Mouse (Mus musculus) intestine, embryonic 15.5 days (tissue): ENCODE data around the gene Gphb5. TPM values are rescaled to one million over a fixed set of nuclear protein-coding genes. Genes with fewer than 3 reads are reported as not detected.

ENCODE experiments used
- ATAC-seq: fragments of 200-750 bp; cut with Nextera tagmentation; 2 replicates; pipeline ENCODE4 v1.8.0; 2017; ENCODE audit warnings: moderate TSS enrichment, moderate library complexity
- H3K27ac ChIP-seq: fragments of 300-500 bp; sonication (generic); 2 replicates; pipeline ENCODE4 v1.5.1; 2015; ENCODE audit warnings: mild to moderate bottlenecking, inconsistent platforms
- H3K27me3 ChIP-seq: fragments of 300-500 bp; sonication (generic); replicated peaks from 2 replicates; pipeline ENCODE4 v1.6.1; 2015; ENCODE audit warnings: inconsistent platforms
- H3K36me3 ChIP-seq: fragments of 300-500 bp; sonication (generic); 2 replicates; pipeline ENCODE4 v1.6.1; 2015; ENCODE audit warnings: inconsistent platforms
- H3K4me1 ChIP-seq: fragments of 300-500 bp; sonication (generic); replicated peaks from 2 replicates; pipeline ENCODE4 v1.6.1; 2015; ENCODE audit warnings: inconsistent platforms
- H3K4me2 ChIP-seq: fragments of 300-500 bp; sonication (generic); replicated peaks from 2 replicates; pipeline ENCODE4 v1.6.1; 2015; ENCODE audit warnings: mild to moderate bottlenecking, inconsistent platforms
- H3K4me3 ChIP-seq: fragments of 300-500 bp; sonication (generic); replicated peaks from 2 replicates; pipeline ENCODE4 v1.5.1; 2015; ENCODE audit warnings: inconsistent platforms
- H3K9ac ChIP-seq: fragments of 300-500 bp; sonication (generic); 2 replicates; pipeline ENCODE4 v1.6.1; 2015; ENCODE audit warnings: inconsistent platforms
- H3K9me3 ChIP-seq: fragments of 300-500 bp; sonication (generic); 2 replicates; pipeline ENCODE4 v1.6.1; 2016; ENCODE audit warnings: inconsistent platforms
- WGBS: fragments of 180-500 bp; shearing (Covaris S2); methylation state at CpG from one replicate; pipeline ENCODE4 v1.1.7; 2015; 5-methylcytosine and 5-hydroxymethylcytosine counted together
- polyA plus RNA-seq: library from polyadenylated mRNA; unstranded; fragments of >200 nt; fragmentation: Nextera tagmentation; extraction: Ambion mirVana; gene quantifications from 2 replicates; pipeline ENCODE4 v1.2.1, GENCODE M21; 2015

Gene Gphb5
- polyA plus RNA-seq: not detected in 2 replicates

DNA sequence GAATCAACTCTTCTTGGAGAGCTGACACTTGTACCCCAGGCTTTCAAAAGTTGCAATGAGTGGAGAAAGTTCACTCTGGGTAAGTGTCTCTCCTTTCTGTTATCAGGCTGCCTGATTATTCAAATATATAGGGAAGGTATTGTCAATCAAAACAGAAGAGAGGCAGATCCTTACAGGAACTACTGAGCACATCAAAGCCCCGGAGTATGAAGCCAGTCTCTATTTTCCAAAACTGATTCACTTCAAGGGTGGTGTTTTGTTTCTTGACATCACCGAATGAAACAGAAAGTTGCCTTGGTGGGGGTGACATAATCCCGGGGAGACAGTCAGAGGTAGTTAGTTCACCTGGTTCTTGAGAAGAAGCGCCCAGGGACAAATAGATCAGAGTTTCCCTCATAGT is at the start of gene Gphb5:
Gphb5 (minus strand) TSS at position 101 of the 400 bp plus-strand sequence.
- H3K4me3 ChIP-seq: no peak within 1 kb of the TSS
- no peaks in the 10 kb centered on the region for H3K36me3 ChIP-seq
- H3K4me2 ChIP-seq: no peak within 1 kb of the TSS
- no peak within 1 kb of the TSS for H3K9ac ChIP-seq
- H3K27ac ChIP-seq: no peak within 1 kb of the TSS
- no peaks in the 10 kb centered on the region for H3K4me1 ChIP-seq
- WGBS: 91% methylated on average over 4 of the region's 4 CpGs
- H3K27me3 ChIP-seq: no peaks in the 10 kb centered on the region
- H3K9me3 ChIP-seq: no peaks in the 10 kb centered on the region
- ATAC-seq: no peak

DNA sequence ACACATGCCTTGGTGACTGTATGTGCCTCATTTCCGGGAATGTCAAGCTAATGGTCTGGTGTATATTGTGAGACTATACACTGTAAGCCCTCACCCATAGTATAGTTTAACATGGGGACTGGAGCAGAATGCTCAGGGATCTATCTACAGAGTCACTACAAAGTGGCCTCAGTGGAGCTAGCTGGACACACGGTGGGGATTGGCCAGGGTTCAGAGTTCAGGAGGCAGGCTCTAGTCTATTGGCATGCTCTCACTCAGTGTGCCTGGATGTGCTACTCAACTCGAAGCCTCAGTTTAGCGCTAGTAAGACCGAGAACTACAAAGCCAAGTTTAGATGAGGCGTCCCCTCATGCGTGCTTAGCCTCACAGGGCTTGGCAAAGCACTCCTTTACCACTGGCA is 49.6 kb upstream of the Gphb5 start:
- Histone ChIP-seq H3K9ac (no peak overlapping the region), H3K9me3 (no peaks in the 10 kb centered on the region), H3K27me3 (no peaks in the 10 kb centered on the region), H3K27ac (no peak overlapping the region), H3K4me3 (no peak overlapping the region), H3K36me3 (no peaks in the 10 kb centered on the region), H3K4me2 (no peak overlapping the region), H3K4me1 (no peaks in the 10 kb centered on the region)
- no peak for ATAC-seq
- WGBS: 86% methylated on average over 7 of the region's 7 CpGs

DNA sequence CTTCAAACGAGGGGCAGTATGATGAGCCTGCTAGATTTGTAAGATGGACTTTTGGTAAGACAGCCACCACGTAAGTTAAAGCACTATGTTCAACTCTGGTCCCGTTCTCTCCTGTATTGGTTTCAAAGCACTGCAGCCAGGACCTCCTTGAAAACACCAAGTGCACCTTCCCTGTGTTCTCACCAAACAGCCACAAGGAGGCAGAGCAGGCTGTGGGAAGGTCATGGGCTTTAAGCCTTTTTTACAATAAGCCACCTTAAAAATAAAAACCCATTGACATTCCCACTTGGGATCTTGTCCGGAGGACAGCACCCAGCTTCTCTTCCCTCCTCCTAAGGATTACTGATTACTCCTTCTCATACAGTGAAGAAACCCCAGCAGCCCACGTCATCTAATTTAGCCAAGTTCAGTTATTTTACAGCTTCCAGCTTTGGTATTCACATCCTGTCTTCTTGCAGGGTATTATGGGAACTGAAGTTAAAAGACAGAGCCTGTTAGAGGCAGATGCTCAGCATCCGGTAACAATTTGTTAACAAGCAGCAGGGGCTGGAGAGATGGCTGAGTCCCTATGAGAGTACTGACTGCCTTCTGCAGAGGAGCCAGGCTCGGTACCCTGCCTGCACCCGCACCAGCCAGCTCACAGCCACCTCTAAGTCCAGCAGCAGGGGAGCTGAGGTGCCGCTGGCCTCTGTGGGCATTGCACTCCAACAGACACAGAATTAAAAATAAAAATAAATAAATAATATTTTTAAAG is 47.6 kb upstream of the Gphb5 start:
- no peak overlapping the region for H3K27ac ChIP-seq
- H3K36me3 ChIP-seq: 0 out of 2 replicates have a peak, but pooled peaks cover 5% of the 10 kb centered on the region
- no peak overlapping the region for H3K4me3 ChIP-seq
- no peaks in the 10 kb centered on the region for H3K9me3 ChIP-seq
- WGBS: 75% methylated on average over 9 of the region's 9 CpGs
- no peaks in the 10 kb centered on the region for H3K4me1 ChIP-seq
- H3K4me2 ChIP-seq: no peak overlapping the region
- no peak overlapping the region for H3K9ac ChIP-seq
- no peak for ATAC-seq
- H3K27me3 ChIP-seq: no peaks in the 10 kb centered on the region

DNA sequence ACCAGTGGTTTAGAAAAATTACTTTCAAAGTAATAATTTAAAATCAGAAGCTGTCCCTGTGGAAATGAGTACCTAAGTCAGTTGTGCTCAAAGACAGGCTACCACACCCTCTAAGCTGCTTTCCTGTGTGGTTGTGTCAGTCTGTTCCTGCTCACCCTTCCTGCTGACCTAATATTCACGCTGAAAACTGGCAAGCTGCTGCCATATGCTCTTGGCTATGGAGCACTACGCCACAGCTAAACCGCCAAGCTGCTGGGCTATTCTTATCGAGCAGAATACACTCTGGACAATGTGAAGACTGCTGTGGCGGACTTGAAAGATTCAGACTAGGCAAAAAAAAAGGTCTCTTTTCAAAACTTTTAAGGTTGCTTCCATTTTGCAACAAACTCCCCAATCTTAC is 44.0 kb upstream of the Gphb5 start:
- Histone ChIP-seq H3K9ac (no peak overlapping the region), H3K36me3 (0 out of 2 replicates have a peak, but pooled peaks cover 11% of the 10 kb centered on the region), H3K4me3 (no peak overlapping the region), H3K27ac (no peak overlapping the region), H3K27me3 (no peaks in the 10 kb centered on the region), H3K4me2 (no peak overlapping the region), H3K9me3 (no peaks in the 10 kb centered on the region), H3K4me1 (no peaks in the 10 kb centered on the region)
- 91% methylated on average over 5 of the region's 5 CpGs for WGBS
- no peak for ATAC-seq

DNA sequence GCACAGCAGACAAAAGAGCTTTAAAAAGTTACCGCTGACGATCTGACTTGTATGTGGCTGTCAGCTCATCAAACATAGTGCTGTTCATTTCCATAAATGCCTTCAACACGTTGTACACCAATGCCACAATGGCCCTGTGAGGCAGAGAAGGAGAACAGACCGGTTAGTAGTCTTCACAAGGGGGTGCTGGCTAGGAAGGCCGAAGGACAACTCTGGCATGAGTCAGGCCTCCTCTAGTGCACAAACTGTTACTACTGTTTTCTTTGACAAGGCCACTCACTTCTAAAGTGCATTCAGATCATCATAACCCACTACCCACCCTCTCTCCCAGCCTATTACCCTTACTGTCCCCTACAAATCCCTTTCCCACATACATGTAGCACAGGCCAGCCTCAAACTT is 43.1 kb upstream of the Gphb5 start:
- Histone ChIP-seq H3K27ac (no peak overlapping the region), H3K36me3 (0 out of 2 replicates have a peak, but pooled peaks cover 11% of the 10 kb centered on the region), H3K4me3 (no peak overlapping the region), H3K4me2 (no peak overlapping the region), H3K9me3 (no peaks in the 10 kb centered on the region), H3K27me3 (no peaks in the 10 kb centered on the region), H3K9ac (no peak overlapping the region), H3K4me1 (no peaks in the 10 kb centered on the region)
- 94% methylated on average over 5 of the region's 5 CpGs for WGBS
- ATAC-seq: no peak

DNA sequence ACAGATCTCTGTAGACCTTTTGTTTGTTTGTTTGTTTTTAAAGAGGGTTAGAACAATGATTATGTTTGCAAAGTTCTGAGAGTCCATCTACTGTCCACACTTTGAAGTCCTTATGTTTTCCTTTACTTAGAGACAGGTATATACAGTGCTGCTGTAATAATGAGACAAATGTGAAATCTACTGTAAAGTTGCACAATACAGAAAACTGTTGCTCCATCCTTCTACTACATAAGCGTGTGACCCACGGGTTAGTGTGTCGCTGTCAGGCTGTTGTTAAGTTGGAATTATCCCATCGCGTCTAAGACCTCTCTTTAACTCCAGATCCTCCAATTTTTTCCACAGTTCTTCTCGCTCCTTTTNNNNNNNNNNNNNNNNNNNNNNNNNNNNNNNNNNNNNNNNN is 36.9 kb upstream of the Gphb5 start:
- 95% methylated on average over 6 of the region's 6 CpGs for WGBS
- Histone ChIP-seq H3K4me2 (no peak overlapping the region), H3K27me3 (no peaks in the 10 kb centered on the region), H3K9ac (no peak overlapping the region), H3K27ac (no peak overlapping the region), H3K9me3 (no peaks in the 10 kb centered on the region), H3K36me3 (peaks cover 14% of the 10 kb centered on the region; the same call in 1 of the 2 replicates), H3K4me3 (no peak overlapping the region), H3K4me1 (0 out of 2 replicates have a peak, but pooled peaks cover 4% of the 10 kb centered on the region)
- no peak for ATAC-seq

DNA sequence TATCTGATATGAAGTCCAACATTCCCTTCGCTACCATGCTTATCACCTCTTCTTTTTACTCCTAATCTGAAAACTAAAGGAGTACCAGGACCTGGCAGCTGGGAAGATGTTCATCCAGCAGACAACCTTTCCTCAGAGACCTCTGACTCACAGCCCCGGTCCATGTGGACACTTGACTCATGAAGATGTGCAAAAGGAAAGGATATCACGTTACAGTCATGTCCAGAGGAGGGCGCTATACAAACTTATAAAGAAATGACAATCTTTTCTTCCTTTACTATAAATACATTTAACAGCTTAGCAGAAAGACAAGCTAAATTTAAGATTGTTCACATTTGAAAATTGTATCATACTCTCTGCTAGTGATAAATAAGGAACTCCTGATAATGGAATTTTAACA is 36.4 kb upstream of the Gphb5 start:
- no peak for ATAC-seq
- H3K4me3 ChIP-seq: no peak overlapping the region
- no peak overlapping the region for H3K27ac ChIP-seq
- no peaks in the 10 kb centered on the region for H3K9me3 ChIP-seq
- H3K36me3 ChIP-seq: peaks cover 12% of the 10 kb centered on the region; the same call in 1 of the 2 replicates
- 0 out of 2 replicates have a peak, but pooled peaks cover 4% of the 10 kb centered on the region for H3K4me1 ChIP-seq
- 81% methylated on average over 4 of the region's 4 CpGs for WGBS
- H3K4me2 ChIP-seq: no peak overlapping the region
- H3K27me3 ChIP-seq: no peaks in the 10 kb centered on the region
- no peak overlapping the region for H3K9ac ChIP-seq

DNA sequence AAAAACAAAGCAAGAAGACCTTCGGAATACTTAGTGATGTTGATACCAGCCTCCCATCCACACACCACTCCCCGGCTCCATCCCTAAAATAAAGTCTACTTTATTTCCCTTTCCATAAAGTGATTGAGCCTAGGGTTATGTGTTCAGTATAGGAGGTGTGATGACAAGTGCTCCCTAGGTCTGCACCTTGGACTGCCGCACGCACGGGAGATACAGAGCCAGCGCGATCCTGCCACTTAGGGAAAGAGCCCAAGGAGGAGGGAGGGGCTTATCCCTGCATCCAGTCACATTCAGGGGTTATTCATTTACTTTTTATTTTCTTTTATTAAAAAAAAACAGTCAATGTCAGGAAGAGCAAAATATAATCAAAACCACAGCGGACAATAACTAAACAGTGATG is 34.0 kb upstream of the Gphb5 start:
- Histone ChIP-seq H3K4me3 (no peak overlapping the region), H3K4me1 (0 out of 2 replicates have a peak, but pooled peaks cover 4% of the 10 kb centered on the region), H3K9ac (no peak overlapping the region), H3K27ac (no peak overlapping the region), H3K4me2 (no peak overlapping the region), H3K9me3 (no peaks in the 10 kb centered on the region), H3K27me3 (no peaks in the 10 kb centered on the region), H3K36me3 (peaks cover 12% of the 10 kb centered on the region; the same call in 1 of the 2 replicates)
- 0 out of 2 replicates have a peak, but pooled peaks have one; percentile 28 for ATAC-seq
- 94% methylated on average over 8 of the region's 8 CpGs for WGBS

DNA sequence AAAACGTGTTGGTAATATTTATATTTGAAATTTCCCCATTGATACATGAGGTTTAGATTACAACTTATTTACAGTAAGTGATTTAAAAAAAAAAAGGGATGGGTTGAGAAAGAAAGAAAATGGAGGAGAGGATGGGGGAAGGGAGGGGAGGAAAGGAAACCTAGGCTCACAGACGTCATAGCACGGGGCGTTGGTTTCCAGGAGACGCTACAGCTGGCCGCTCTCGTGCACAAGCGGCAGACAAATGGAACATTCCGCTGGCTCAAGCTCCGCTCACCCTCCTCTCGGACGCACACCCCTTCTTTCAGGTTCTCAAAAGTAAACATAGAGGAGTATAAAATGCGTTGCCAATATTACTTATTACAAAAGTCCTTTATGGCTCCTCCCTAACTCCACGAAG is 33.4 kb upstream of the Gphb5 start:
- no peak overlapping the region; the same call in 1 of the 2 replicates for H3K4me2 ChIP-seq
- H3K9ac ChIP-seq: no peak overlapping the region
- H3K4me1 ChIP-seq: 0 out of 2 replicates have a peak, but pooled peaks cover 4% of the 10 kb centered on the region
- ATAC-seq: peak; percentile 43; the same call in 1 of the 2 replicates
- 48% methylated on average over 14 of the region's 14 CpGs for WGBS
- no peak overlapping the region for H3K4me3 ChIP-seq
- no peaks in the 10 kb centered on the region for H3K9me3 ChIP-seq
- peaks cover 12% of the 10 kb centered on the region; the same call in 1 of the 2 replicates for H3K36me3 ChIP-seq
- no peaks in the 10 kb centered on the region for H3K27me3 ChIP-seq
- no peak overlapping the region for H3K27ac ChIP-seq

DNA sequence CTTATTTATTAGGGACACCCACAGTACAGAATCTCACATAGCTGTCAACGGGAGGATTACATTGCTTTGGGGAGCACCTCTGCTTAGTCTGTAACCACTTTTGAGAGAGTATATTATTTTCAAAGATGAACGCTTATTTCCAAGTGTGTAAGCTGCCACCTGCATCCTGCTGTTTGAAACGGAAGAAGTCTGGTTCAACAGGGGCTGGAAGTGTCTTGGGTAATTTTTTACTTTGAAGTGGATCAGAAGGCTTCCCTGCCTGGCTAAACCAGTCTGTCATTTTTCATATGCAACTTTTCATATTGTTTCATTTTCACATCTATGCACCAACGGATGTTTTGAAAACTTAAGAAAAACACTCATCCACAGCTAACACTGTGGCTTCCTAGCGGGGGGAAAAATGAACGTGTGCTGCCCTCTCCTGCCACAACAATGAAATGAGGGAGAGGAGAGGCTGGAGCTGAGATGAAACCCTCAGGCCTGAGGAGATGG is 32.9 kb upstream of the Gphb5 start:
- Histone ChIP-seq H3K27ac (no peak overlapping the region), H3K4me1 (0 out of 2 replicates have a peak, but pooled peaks cover 4% of the 10 kb centered on the region), H3K4me3 (no peak overlapping the region), H3K9me3 (no peaks in the 10 kb centered on the region), H3K27me3 (no peaks in the 10 kb centered on the region), H3K36me3 (peaks cover 12% of the 10 kb centered on the region; the same call in 1 of the 2 replicates), H3K4me2 (no peak overlapping the region), H3K9ac (no peak overlapping the region)
- no peak for ATAC-seq
- WGBS: 56% methylated on average over 6 of the region's 6 CpGs

DNA sequence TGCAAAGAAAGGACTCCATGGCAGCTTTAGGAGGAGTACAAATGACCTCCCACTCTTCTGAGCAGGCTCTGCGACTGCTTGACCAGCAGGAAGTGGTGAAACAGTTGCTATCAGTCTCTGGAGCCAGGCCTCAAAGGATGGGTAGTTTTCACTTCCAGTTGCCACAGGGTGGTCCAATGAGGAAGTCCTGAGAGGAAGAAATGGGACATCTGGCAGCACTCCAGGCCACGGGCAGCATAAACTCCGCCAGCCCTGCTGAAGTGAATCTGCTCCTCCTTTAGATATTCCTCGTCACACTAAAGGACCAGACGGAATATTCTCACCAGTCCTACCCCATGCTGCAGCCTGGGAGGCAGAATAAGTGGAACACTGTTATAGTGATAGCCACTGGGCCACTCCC is 32.3 kb upstream of the Gphb5 start:
- WGBS: 68% methylated on average over 5 of the region's 5 CpGs
- Histone ChIP-seq H3K27ac (no peak overlapping the region), H3K36me3 (peaks cover 12% of the 10 kb centered on the region; the same call in 1 of the 2 replicates), H3K9me3 (no peaks in the 10 kb centered on the region), H3K4me3 (no peak overlapping the region), H3K27me3 (no peaks in the 10 kb centered on the region), H3K9ac (no peak overlapping the region), H3K4me2 (no peak overlapping the region), H3K4me1 (0 out of 2 replicates have a peak, but pooled peaks cover 4% of the 10 kb centered on the region)
- no peak for ATAC-seq

DNA sequence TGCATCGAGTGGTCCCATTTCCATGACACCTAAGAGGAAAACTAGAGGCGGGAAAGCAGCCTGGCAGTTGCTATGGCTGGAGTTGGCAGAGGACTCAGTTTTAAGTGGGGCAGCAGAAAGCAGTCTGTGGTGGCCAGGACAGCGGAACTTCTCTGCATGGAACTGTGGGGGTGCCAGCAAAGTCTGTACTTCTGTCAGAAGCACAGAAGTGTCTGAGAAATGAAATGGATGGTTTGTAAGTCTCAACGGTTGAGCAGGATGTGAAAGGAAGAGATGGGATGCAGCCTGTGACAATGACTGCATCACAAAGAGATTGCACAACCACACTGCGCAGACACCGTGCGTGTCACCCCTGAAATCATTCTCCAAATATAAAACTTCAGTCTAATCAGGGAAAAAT is 29.7 kb upstream of the Gphb5 start:
- Histone ChIP-seq H3K27ac (no peak overlapping the region), H3K9ac (no peak overlapping the region), H3K4me3 (no peak overlapping the region), H3K4me2 (no peak overlapping the region), H3K9me3 (no peaks in the 10 kb centered on the region), H3K4me1 (0 out of 2 replicates have a peak, but pooled peaks cover 4% of the 10 kb centered on the region), H3K36me3 (peaks cover under 1% of the 10 kb centered on the region; the same call in 1 of the 2 replicates), H3K27me3 (no peaks in the 10 kb centered on the region)
- WGBS: 82% methylated on average over 7 of the region's 7 CpGs
- no peak for ATAC-seq
